Mouse (Mus musculus) adrenal gland, adult 18-20 months (tissue): Measurements from ENCODE around the gene U2af1. TPM values are rescaled to one million over a fixed set of nuclear protein-coding genes. Genes with fewer than 3 reads are reported as not detected.
"Not testable (repeated sequence)": the region's sequence is repeated elsewhere in the genome, so short reads cannot be mapped to it uniquely, and the experiment has no call there.

Source experiments
- DNase-seq, 2 experiments: peaks; one replicate each; pipeline ENCODE4 v3.0.0; 2021 to 2022; ENCODE audit warnings: low spot score in 2 of 2
- total RNA-seq, 2 experiments: library from RNA; stranded (reverse); gene quantifications; 1 replicate in 1 of 2; 2 replicates in 1 of 2; pipeline ENCODE4 v1.2.3; 2021

The U2af1 gene
- total RNA-seq, 2 experiments from 2014 or later = 147 to 149 TPM

DNA sequence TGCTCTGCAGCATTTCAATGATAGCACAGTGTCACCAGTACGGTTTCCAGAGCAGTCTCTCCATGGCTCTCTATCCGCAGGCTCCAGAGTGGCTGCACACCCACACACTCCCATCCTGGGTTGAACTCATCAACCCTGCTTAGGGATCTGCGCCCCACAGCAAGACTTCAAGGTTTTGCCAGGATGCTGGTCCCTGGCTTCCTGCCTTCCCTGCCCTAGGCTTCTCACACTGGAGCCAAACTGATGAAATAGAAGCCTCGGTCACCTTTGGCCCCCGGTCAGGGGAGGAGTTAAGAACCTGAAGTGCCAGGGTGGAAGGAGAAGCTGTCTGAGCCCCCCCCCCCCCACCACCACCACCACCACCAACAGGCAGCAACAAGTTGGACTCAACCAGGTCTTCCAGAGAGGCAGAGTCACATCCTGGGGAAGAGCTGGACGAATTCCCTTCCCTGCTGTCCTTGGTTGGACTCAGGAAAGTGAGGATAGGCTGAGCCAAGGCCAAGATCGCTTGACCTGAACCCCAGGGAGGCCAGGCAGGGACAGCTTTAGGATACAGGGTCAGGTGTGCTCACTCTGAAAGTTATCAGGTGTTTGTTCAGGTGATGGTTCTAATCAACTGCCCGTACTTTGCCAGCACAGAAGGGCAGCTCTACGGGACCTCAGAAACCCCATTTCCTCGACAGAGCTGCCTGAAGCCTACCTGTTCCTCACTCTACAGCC is 27.5 kb downstream of the U2af1 start:
- DNase-seq = no peak

DNA sequence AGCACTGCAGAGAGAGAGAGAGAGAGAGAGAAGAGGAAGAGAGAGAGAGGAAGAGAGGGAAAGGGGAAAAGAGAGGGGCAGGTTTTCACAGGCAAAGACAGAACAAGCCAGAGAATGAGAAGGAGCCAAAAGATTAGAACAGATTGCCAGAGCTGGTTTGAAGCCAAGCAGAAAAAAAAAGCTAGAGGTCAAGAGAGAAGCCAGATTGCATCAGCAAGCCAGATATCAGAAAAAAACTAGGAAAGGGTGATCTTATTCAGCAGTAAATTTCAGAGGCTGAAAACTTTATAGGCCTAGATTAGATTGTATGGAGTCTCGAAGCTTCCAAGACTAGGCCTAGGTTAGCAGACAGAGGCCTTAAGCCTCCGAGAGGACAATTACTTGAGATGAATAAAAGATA is 30.7 kb downstream of the U2af1 start:
- no peak for DNase-seq

- no peak for DNase-seq
Observed at GRCm38 (mm10) chr17:31623101-31623500, 35.6 kb downstream of the U2af1 start.

DNA sequence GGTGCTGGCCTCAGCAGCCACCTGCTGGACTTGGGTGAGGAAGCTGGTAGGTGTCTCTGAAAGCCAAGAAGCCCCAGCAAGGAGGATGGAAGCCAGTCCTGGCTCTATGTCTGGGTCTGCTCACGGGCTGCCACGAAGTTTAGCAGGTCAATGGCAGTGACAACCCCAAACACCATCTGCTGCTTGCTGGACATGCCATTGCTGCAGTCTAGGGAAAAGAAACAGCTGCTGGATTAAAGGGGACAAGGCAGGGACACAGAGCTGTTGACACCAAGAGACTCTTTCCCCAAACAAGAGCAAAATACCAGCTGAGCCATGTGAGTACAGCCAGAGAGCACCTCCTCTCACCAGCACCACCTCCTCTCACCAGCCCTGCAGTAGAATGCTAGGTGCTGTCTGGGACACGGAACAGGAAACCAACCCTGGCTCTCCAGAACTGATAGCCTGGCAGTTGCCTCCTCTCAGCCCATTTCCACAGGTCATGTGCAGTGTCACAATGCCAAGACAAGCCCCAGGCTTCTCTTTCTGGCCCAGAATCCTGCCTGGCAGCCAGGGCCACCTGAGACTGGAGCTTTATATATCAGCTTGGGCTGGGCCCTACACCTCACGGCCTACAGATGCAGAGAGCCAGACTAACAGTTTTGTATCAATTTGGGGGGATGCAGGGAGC is 45.5 kb downstream of the U2af1 start:
- DNase-seq = no peak

DNA sequence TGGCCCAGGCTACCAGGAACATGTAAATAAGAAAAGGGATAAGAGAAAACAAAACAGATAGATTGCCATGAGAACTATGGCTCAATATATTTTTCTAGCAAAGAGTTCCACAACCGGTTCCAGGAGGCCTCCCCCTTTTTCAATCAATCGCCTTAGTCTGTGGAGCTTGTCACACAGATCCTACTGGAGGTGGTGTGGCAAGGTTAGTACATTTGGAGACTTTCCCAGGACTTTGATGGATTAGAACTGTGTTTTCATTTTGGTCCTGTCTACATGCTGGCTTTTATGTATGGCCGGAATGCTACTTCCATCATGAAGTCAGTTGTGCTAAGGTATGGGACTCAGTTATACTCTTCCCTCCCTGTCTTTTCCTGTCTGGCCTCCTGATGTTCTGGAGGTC is 48.8 kb downstream of the U2af1 start:
- no peak for DNase-seq

DNA sequence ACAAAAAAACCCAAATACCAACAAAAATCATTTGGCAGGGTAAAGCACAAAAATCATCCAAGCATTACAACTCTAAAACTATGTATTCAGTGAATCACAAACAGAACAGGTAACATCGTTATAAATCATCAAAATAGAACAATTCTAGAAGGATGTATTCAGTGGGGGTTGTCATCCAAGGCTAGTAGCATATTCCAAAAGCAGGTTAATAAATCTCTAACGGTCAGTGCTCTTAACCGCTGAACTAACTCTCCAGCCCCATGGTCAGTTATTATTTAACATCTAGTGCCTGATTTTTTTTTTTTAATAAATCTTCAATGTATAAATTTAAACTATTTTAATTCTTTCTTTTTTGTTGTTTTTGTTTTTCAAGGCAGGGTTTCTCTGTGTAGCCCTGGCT is 49.5 kb downstream of the U2af1 start:
- not testable (repeated sequence) for DNase-seq

- no peak for DNase-seq
Observed at GRCm38 (mm10) chr17:31607256-31607951, 51.3 kb downstream of the U2af1 start.

GRCm38 (mm10) chr17:31606424-31606823 is 52.3 kb downstream of the U2af1 start:
- DNase-seq = no peak

GRCm38 (mm10) chr17:31598593-31598992 is 60.1 kb downstream of the U2af1 start:
- DNase-seq = no peak

GRCm38 (mm10) chr17:31597957-31598356 is 60.7 kb downstream of the U2af1 start:
- DNase-seq = no peak

Other genes starting within 250 kb of the U2af1 start
- gene Wdr4, start 138.9 kb downstream of the U2af1 start, total RNA-seq = 10 to 100 TPM; 17.6 to 18.4 TPM
- 100 to 1,000 TPM; 450 to 534 TPM for gene Ndufv3, start 138.8 kb downstream of the U2af1 start, total RNA-seq
- gene Pknox1, start 94.2 kb downstream of the U2af1 start, total RNA-seq = 10 to 100 TPM; 19.0 to 23.0 TPM
- 1 to 10 TPM; 3.0 to 7.7 TPM for gene Cbs, start 21.7 kb downstream of the U2af1 start, total RNA-seq
- not detected for gene Cryaa, start 18.9 kb upstream of the U2af1 start, total RNA-seq
- gene Sik1, start 196.9 kb upstream of the U2af1 start, total RNA-seq = 10 to 100 TPM; 41.3 to 81.9 TPM